Mouse (Mus musculus): ENCODE measurements around the gene Mfap1b. TPM values are rescaled to one million over a fixed set of nuclear protein-coding genes. Genes with fewer than 3 reads are reported as not detected.

Gene Mfap1b
- total RNA-seq (2023; ENCODE audit: inconsistent age): 44.1 to 51.4 TPM (median 47.3 TPM) in 4 replicates

DNA sequence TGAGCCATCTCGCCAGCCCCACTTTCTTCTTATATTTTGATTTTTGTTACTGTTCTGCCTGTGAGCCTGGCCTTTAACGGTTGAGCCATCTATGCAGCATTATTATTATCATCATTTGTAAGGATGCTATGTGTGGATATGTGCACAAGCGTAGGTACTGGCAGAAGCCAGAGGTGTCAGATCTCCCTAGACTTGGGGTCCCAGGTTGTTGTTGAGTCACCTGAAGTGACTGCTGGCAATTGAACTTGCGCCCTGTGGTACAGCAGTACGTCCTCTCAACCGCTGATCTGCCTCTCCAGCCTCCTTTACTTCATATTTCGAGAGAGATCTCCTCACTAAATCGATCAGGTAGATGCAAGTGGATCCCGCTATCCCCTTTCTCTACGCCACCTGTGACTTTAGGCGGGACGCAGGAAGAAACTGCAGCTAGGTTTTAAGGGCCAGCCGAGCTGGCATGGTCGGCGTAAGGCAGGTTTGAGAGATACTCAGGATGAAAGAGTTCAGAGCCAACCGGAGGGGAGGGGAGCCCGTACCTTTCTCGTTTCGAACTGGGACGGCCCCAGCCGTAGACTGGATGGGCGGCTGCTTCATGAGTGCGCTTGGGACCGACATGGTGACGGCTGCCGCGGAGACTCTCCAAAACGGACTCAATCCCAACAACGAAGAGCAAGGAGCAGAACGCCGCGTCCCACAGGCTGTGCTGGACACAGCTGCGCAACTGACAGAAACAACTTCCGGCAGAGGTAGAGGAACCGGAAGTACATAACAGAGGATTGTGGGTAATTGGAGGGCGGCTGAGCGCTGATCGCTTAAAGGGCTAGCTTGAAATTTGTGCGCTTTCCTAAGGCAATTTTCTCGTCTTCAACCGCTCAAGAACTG is at the start of gene Mfap1b:
TSS of gene Mfap1b (minus strand) at position 767 of the 879 bp plus-strand sequence.

DNA sequence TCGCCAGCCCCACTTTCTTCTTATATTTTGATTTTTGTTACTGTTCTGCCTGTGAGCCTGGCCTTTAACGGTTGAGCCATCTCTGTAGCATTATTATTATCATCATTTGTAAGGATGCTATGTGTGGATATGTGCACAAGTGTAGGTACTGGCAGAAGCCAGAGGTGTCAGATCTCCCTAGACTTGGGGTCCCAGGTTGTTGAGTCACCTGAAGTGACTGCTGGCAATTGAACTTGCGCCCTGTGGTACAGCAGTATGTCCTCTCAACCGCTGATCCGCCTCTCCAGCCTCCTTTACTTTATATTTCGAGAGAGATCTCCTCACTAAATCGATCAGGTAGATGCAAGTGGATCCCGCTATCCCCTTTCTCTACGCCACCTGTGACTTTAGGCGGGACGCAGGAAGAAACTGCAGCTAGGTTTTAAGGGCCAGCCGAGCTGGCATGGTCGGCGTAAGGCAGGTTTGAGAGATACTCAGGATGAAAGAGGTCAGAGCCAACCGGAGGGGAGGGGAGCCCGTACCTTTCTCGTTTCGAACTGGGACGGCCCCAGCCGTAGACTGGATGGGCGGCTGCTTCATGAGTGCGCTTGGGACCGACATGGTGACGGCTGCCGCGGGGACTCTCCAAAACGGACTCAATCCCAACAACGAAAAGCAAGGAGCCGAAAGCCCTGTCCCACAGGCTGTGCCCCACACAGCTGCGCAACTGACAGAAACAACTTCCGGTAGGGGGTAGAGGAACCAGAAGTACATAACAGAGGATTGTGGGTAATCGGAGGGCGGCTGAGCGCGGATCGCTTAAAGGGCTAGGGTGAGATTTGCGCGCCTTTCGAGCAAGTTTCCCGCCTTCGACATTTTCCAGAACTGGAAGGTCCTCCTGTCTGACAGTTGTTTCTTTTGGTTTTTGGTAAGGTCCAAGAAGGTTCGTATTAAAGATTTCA is 32.3 kb upstream of the Mfap1b start, which contains the start of the genes Mfap1a and Wdr76:
TSS of gene Mfap1a (minus strand) at position 724 of the 941 bp plus-strand sequence.
TSS of gene Wdr76 (plus strand) at position 782 of the 941 bp plus-strand sequence.

GRCm38 (mm10) chr2:121456692-121457642 is 16.9 kb downstream of the Mfap1b start, which contains the start of gene Serinc4:
TSS of gene Serinc4 (minus strand) at chr2:121456781.

GRCm38 (mm10) chr2:121452990-121453389 is 20.9 kb downstream of the Mfap1b start, which contains the start of gene Hypk:
TSS of gene Hypk (plus strand) at chr2:121453290.

GRCm38 (mm10) chr2:121448739-121449535 is 24.9 kb downstream of the Mfap1b start, which contains the start of gene Serf2:
TSS of gene Serf2 (plus strand) at chr2:121449195.

GRCm38 (mm10) chr2:121444178-121444577 is 29.7 kb downstream of the Mfap1b start, which contains the start of gene Ell3:
TSS of gene Ell3 (minus strand) at chr2:121444278.

GRCm38 (mm10) chr2:121413387-121414042 is 60.4 kb downstream of the Mfap1b start, which contains the start of the genes Pdia3 and Catsper2:
TSS of gene Pdia3 (plus strand) at chr2:121413775.
TSS of gene Catsper2 (minus strand) at chr2:121413792.

Other genes starting within 250 kb of the Mfap1b start
- gene Trp53bp1, start 202.7 kb downstream of the Mfap1b start, total RNA-seq (2023; ENCODE audit: inconsistent age): 80.7 to 99.9 TPM (median 95.7 TPM) in 4 replicates
- 0.06 to 0.61 TPM (median 0.11 TPM) in 4 replicates for gene Map1a, start 184.5 kb downstream of the Mfap1b start, total RNA-seq (2023; ENCODE audit: inconsistent age)
- gene Ppip5k1, start 118.7 kb downstream of the Mfap1b start, total RNA-seq (2023; ENCODE audit: inconsistent age): 25.8 to 32.5 TPM (median 27.5 TPM) in 4 replicates
- not detected in 4 replicates for gene Ckmt1, start 116.4 kb downstream of the Mfap1b start, total RNA-seq (2023; ENCODE audit: inconsistent age)
- gene Strc, start 86.9 kb downstream of the Mfap1b start, total RNA-seq (2023; ENCODE audit: inconsistent age): 0.09 TPM in 1 of 4 replicates, not detected in the others
- 149 to 163 TPM (median 152 TPM) in 4 replicates for gene Pdia3, start 60.3 kb downstream of the Mfap1b start, total RNA-seq (2023; ENCODE audit: inconsistent age)
- 2.7 to 2.9 TPM (median 2.7 TPM) in 4 replicates for gene Catsper2, start 60.3 kb downstream of the Mfap1b start, total RNA-seq (2023; ENCODE audit: inconsistent age)
- gene Ell3, start 29.8 kb downstream of the Mfap1b start, total RNA-seq (2023; ENCODE audit: inconsistent age): 81.8 to 98.2 TPM (median 88.5 TPM) in 4 replicates
- gene Serf2, start 24.9 kb downstream of the Mfap1b start, total RNA-seq (2023; ENCODE audit: inconsistent age): 263 to 333 TPM (median 283 TPM) in 4 replicates
- 33.7 to 42.6 TPM (median 34.8 TPM) in 4 replicates for gene Hypk, start 20.8 kb downstream of the Mfap1b start, total RNA-seq (2023; ENCODE audit: inconsistent age)
- 0.58 to 1.4 TPM (median 0.70 TPM) in 4 replicates for gene Serinc4, start 17.3 kb downstream of the Mfap1b start, total RNA-seq (2023; ENCODE audit: inconsistent age)
- 44.7 to 51.3 TPM (median 49.1 TPM) in 4 replicates for gene Mfap1a, start 32.6 kb upstream of the Mfap1b start, total RNA-seq (2023; ENCODE audit: inconsistent age)
- gene Wdr76, start 32.7 kb upstream of the Mfap1b start, total RNA-seq (2023; ENCODE audit: inconsistent age): 12.9 to 18.0 TPM (median 16.6 TPM) in 4 replicates